Mouse (Mus musculus) myocyte (in vitro differentiated cells): ENCODE measurements at regions not wholly inside any gene's neighbourhood (a gene's known extent, or its start where the extent isn't known, plus 50 kb on each side); places are given as distances from the start of the nearest gene placed in this dataset.

Source experiments
- H3K27me3 ChIP-seq: one replicate; pipeline ENCODE4 v1.6.1; 2011; ENCODE audit not compliant: control insufficient read depth, insufficient read depth, insufficient read length
- H3K36me3 ChIP-seq: one replicate; pipeline ENCODE4 v1.6.1; 2011; ENCODE audit not compliant: control insufficient read depth, insufficient read depth
- H3K4me2 ChIP-seq: one replicate; pipeline ENCODE4 v1.6.1; 2011; ENCODE audit warnings: low read depth, control low read depth
- H3K4me3 ChIP-seq: one replicate; pipeline ENCODE4 v1.5.1; 2011; ENCODE audit warnings: mild to moderate bottlenecking, control low read depth, moderate library complexity
- H3K79me2 ChIP-seq: one replicate; pipeline ENCODE4 v1.6.1; 2011; ENCODE audit not compliant: control insufficient read depth, insufficient read depth
- H3ac ChIP-seq: one replicate; pipeline ENCODE4 v1.6.1; 2011; ENCODE audit not compliant: control insufficient read depth, insufficient read length
- CEBPB ChIP-seq: IDR thresholded peaks from 2 replicates; pipeline ENCODE4 v1.6.1; 2011; ENCODE audit warnings: mild to moderate bottlenecking, moderate library complexity; ENCODE audit not compliant: poor library complexity, insufficient read depth, severe bottlenecking
- E2F4 ChIP-seq: IDR thresholded peaks from one replicate; pipeline ENCODE4 v1.6.1; 2011; ENCODE audit warnings: mild to moderate bottlenecking, control low read depth, moderate library complexity; ENCODE audit not compliant: insufficient read depth
- MAX ChIP-seq: IDR thresholded peaks from one replicate; pipeline ENCODE4 v1.6.1; 2011; ENCODE audit warnings: low read depth, mild to moderate bottlenecking, control low read depth
- MYOD1 ChIP-seq, 3 experiments: IDR thresholded peaks; one replicate each; pipeline ENCODE4 v1.6.1; 2011; ENCODE audit warnings: control low read depth in 2 of 3, low read depth in 2 of 3, mild to moderate bottlenecking in 2 of 3, moderate library complexity in 1 of 3; ENCODE audit not compliant: insufficient read length in 2 of 3, control insufficient read depth in 1 of 3
- MYOG ChIP-seq, 3 experiments: IDR thresholded peaks; one replicate each; pipeline ENCODE4 v1.6.1; 2011; ENCODE audit warnings: control low read depth in 2 of 3, low read depth in 2 of 3, mild to moderate bottlenecking in 2 of 3; ENCODE audit not compliant: insufficient read length in 2 of 3, control insufficient read depth in 1 of 3, insufficient read depth in 1 of 3
- POLR2A ChIP-seq: IDR thresholded peaks from one replicate; pipeline ENCODE4 v1.6.1; 2011; ENCODE audit warnings: low read depth, mild to moderate bottlenecking, control low read depth, moderate library complexity; ENCODE audit not compliant: insufficient read length
- POLR2AphosphoS2 ChIP-seq: IDR thresholded peaks from one replicate; pipeline ENCODE4 v1.6.1; 2011; ENCODE audit warnings: low read depth, control low read depth; ENCODE audit not compliant: insufficient read length
- REST ChIP-seq: IDR thresholded peaks from one replicate; pipeline ENCODE4 v1.6.1; 2011; ENCODE audit warnings: mild to moderate bottlenecking, control low read depth, moderate library complexity; ENCODE audit not compliant: insufficient read depth, insufficient read length
- SRF ChIP-seq: IDR thresholded peaks from one replicate; pipeline ENCODE4 v1.6.1; 2011; ENCODE audit warnings: low read depth; ENCODE audit not compliant: control insufficient read depth, insufficient read length
- TCF12 ChIP-seq: IDR thresholded peaks from one replicate; pipeline ENCODE4 v1.6.1; 2011; ENCODE audit warnings: mild to moderate bottlenecking, control low read depth; ENCODE audit not compliant: poor library complexity, insufficient read depth, severe bottlenecking
- TCF3 ChIP-seq: IDR thresholded peaks from one replicate; pipeline ENCODE4 v1.6.1; 2011; ENCODE audit warnings: low read depth, control low read depth; ENCODE audit not compliant: insufficient read length
- USF1 ChIP-seq: IDR thresholded peaks from one replicate; pipeline ENCODE4 v1.6.1; 2011; ENCODE audit warnings: low read depth, mild to moderate bottlenecking, control low read depth, moderate library complexity

DNA sequence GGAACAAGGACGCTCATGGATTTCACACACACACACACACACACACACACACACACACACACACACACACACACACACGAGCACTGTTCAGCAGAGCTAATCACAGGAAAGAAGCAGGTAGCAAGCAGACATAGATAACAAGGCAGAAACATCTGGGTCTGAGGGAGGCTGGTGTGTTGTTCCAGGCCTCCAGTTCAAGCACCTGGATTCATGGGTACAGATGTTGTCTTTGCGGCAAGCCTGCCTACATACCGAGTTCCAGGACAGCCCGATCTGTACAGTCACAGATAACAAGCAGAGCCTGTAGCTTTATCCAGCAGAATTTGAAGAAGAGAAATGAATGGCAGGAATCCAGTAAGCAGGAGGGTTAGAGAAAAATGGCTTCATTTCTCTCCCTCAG, 55.0 kb upstream of the Adgrl2 start:
- no peak overlapping the region for H3K4me3 ChIP-seq
- no peak overlapping the region for H3K4me2 ChIP-seq
- no peaks in the 10 kb centered on the region for H3K79me2 ChIP-seq
- no peak overlapping the region for H3ac ChIP-seq
- H3K27me3 ChIP-seq = no peaks in the 10 kb centered on the region
- no peak for TF ChIP-seq SRF
- TF ChIP-seq TCF3 = no peak
- TF ChIP-seq POLR2A = no peak
- no peak for TF ChIP-seq CEBPB
- TF ChIP-seq E2F4 = no peak
- no peaks in the 10 kb centered on the region for H3K36me3 ChIP-seq

DNA sequence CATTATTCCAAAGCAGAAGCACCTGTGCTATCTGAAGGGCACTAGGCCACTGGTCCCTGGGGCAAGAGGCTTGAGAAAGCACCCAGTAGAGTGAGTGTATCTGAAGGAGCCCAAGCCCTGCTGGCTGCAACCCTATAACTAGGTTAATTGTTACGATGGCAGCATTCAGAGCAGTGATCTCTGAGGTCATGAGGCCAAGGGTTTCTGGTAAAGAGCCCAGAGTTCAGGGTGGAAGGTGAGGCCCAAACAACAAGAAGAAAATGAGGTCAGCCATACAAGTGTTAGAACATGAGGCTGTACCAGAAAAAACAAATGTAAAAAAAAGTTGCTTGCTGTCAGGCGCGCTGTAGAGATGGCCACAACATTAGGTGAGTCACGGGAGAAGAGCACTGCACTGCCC, 53.5 kb upstream of the Adgrl2 start:
- Histone ChIP-seq H3K27me3 (no peaks in the 10 kb centered on the region), H3K4me3 (no peak overlapping the region), H3ac (no peak overlapping the region), H3K4me2 (no peak overlapping the region), H3K79me2 (no peaks in the 10 kb centered on the region), H3K36me3 (no peaks in the 10 kb centered on the region)
- TF ChIP-seq SRF = no peak
- no peak for TF ChIP-seq POLR2A
- TF ChIP-seq MYOG (IDR thresholded peaks at IDR 0.05; ENCODE audit: control insufficient read depth in 1 of 3, insufficient read depth in 1 of 3, insufficient read length in 2 of 3, low read depth in 2 of 3) = no peak
- no peak for TF ChIP-seq POLR2AphosphoS2
- no peak for TF ChIP-seq MYOD1 (IDR thresholded peaks at IDR 0.05; ENCODE audit: control insufficient read depth in 1 of 3, insufficient read length in 2 of 3, low read depth in 2 of 3)
- no peak for TF ChIP-seq USF1
- no peak for TF ChIP-seq TCF3
- TF ChIP-seq TCF12 = no peak
- no peak for TF ChIP-seq CEBPB
- no peak for TF ChIP-seq E2F4
- no peak for TF ChIP-seq REST
- no peak for TF ChIP-seq MAX

DNA sequence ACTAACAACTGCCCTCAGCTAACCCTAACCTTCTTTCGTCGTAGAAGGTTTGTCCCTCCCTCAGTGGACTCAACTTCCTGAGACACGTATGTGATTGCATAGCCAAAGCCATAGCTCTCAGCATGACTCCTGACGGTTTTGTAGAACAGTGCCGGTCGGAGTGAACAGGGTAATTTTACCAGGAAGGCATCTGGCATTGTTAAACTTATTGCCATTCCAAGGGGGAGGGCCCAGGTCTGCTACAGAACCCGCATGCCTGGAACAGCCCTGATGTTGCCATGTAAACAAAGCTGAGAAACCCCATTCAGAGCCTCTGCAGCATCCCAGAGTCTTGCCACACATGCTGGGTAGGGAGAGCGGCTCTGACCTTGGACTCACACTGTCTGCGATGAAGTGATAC, 52.2 kb upstream of the Adgrl2 start:
- Histone ChIP-seq H3K79me2 (no peaks in the 10 kb centered on the region), H3K4me3 (no peak overlapping the region), H3K4me2 (no peak overlapping the region), H3ac (no peak overlapping the region), H3K36me3 (no peaks in the 10 kb centered on the region), H3K27me3 (no peaks in the 10 kb centered on the region)
- TF ChIP-seq MYOG (IDR thresholded peaks at IDR 0.05; ENCODE audit: control insufficient read depth in 1 of 3, insufficient read depth in 1 of 3, insufficient read length in 2 of 3, low read depth in 2 of 3) (no peak), POLR2AphosphoS2 (no peak)

DNA sequence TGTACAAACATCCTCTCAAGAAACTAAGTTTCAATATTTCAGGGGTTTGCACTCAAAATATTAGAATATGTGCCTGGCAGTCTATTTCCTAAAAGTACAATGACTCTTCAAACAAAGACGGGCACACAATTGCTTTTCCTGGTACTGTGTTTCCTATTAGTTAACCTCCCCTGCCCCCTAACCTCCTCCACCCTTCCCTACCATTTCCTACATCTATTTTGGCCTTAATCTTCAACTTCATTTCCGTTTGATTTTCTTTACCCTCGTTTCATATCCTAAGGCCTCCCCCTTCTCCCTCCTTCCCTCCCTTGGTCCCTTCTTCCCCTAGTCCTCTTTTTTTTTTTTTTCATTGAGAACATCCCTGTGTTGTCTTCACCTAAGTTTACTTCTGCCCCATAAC, 50.8 kb upstream of the Adgrl2 start:
- Histone ChIP-seq H3ac (no peak overlapping the region), H3K4me2 (no peak overlapping the region), H3K27me3 (no peaks in the 10 kb centered on the region), H3K36me3 (no peaks in the 10 kb centered on the region), H3K4me3 (no peak overlapping the region), H3K79me2 (no peaks in the 10 kb centered on the region)
- TF ChIP-seq REST = no peak
- no peak for TF ChIP-seq USF1
- no peak for TF ChIP-seq SRF
- no peak for TF ChIP-seq CEBPB
- no peak for TF ChIP-seq MAX
- TF ChIP-seq POLR2AphosphoS2 = no peak
- TF ChIP-seq POLR2A = no peak
- TF ChIP-seq E2F4 = no peak
- no peak for TF ChIP-seq MYOD1 (IDR thresholded peaks at IDR 0.05; ENCODE audit: control insufficient read depth in 1 of 3, insufficient read length in 2 of 3, low read depth in 2 of 3)
- TF ChIP-seq MYOG (IDR thresholded peaks at IDR 0.05; ENCODE audit: control insufficient read depth in 1 of 3, insufficient read depth in 1 of 3, insufficient read length in 2 of 3, low read depth in 2 of 3) = no peak
- no peak for TF ChIP-seq TCF3
- TF ChIP-seq TCF12 = no peak
